Mouse (Mus musculus): Measurements from ENCODE around the gene Cdkn1c.

DNA sequence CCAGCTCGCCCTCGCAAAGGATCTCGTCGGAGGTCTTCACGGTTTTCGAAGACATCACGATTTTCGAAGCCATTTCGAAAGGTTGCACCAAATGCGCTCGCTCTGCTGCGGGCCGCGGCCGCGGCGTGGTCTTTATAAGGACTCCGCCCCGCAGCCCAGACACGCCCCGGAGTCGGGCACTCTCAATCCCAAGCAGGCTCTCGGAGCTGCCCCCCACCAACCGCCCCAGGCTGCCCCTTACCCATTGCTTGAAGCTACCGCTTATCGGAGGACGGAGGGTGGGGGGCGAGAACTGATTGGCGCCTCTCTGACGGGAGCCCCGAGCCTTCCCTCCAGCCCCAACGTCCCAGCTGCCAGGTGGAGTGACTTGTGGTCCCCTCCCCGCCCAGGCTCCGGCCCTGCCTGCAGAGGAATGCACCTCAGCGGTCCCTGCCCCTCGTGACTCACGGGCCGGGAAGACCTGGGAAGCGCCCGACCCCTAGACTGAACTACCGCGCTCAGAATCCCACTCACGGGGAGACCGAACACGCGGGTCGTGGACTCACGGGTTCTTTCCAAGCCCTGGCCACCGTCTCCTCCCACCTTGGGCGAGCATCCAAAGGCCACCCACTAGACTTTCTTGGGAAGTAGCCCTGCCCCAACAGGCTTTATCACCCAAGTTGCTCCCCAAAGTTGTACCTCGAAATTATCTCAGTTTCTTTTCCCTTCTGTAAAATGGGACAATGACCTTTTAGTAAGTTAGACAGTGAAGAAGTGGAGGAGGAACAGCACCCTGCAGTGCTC lies 41.8 kb upstream of the Cdkn1c start, which contains the start of gene Phlda2:
- TF ChIP-seq CTCF (IDR thresholded peaks at IDR 0.05; ENCODE audit: low read depth) (no peak), EP300 (IDR thresholded peaks at IDR 0.05; ENCODE audit: low read depth) (no peak)
